Mouse (Mus musculus): ENCODE results near the gene Ryr3.

GRCm38 (mm10) chr2:112826571-112826970 lies 390.3 kb downstream of the Ryr3 start:
- TF ChIP-seq CTCF (IDR thresholded peaks at IDR 0.05; ENCODE audit: low read depth) (no peak), EP300 (IDR thresholded peaks at IDR 0.05; ENCODE audit: low read depth) (no peak)
